20 mouse cellular contexts compared by ENCODE assay signal in genomic region chr1:79437755-79438154, GRCm38 (mm10). TPM values are rescaled to one million over a fixed set of nuclear protein-coding genes. Genes with fewer than 3 reads are reported as not detected.
"Had no signal": no experiment of that assay in that cellular context is flagged by ENCODE, and none has a peak within 500 bp of the region (broad histone marks: within the 10 kb centered on the region; RNA-seq: fewer than 3 reads in every experiment).

No protein-coding gene starts in this region.

- H3K4me3 ChIP-seq: liver, embryonic 13.5 days; midbrain, embryonic 12.5 days; myocyte had no signal

- ATAC-seq: intestine, postnatal 0 days; midbrain, embryonic 15.5 days had no signal

- H3K27ac ChIP-seq: kidney, postnatal 0 days; liver, embryonic 13.5 days; midbrain, embryonic 12.5 days; midbrain, embryonic 15.5 days; neural tube, embryonic 13.5 days; stomach, postnatal 0 days had no signal

- H3K9me3 ChIP-seq: liver, embryonic 13.5 days; midbrain, embryonic 12.5 days; midbrain, embryonic 15.5 days; neural tube, embryonic 13.5 days had no signal

- H3K36me3 ChIP-seq: liver, embryonic 13.5 days; midbrain, embryonic 12.5 days; midbrain, embryonic 15.5 days had no signal

- H3K9ac ChIP-seq: liver, embryonic 13.5 days; midbrain, embryonic 12.5 days; midbrain, embryonic 15.5 days; neural tube, embryonic 13.5 days had no signal

- H3K27me3 ChIP-seq: liver, embryonic 13.5 days; midbrain, embryonic 12.5 days; midbrain, embryonic 15.5 days; neural tube, embryonic 13.5 days had no signal

- DNase-seq: kidney, adult 2 months; kidney, postnatal 25 days; liver, embryonic 13.5 days; lung, adult 2 months; lung, postnatal 14 days; lung, postnatal 4 days; thymus, postnatal 25 days had no signal

- H3K4me2 ChIP-seq: liver, embryonic 13.5 days; midbrain, embryonic 12.5 days had no signal

- H3K4me1 ChIP-seq: liver, embryonic 13.5 days had no signal

RNA-seq across cellular contexts. Expression of gene Scg2, which starts 2.2 kb away (rescaled TPM):
- total RNA-seq: liver, adult 2 months; megakaryocyte progenitor cell, adult 5-6 weeks; megakaryocyte-erythroid progenitor cell, adult 5-6 weeks; monocyte, adult 5-6 weeks; neutrophil, adult 5-6 weeks had no signal
- polyA plus RNA-seq: limb, embryonic 11.5 days; liver, adult 2 months; myocyte had no signal
